Mouse (Mus musculus) cerebellum, postnatal 25 days (tissue): Measurements from ENCODE around the gene Gm9803.

ENCODE experiments used
- DNase-seq, 2 experiments: peaks; one replicate each; pipeline ENCODE4 v3.0.0; 2021; ENCODE audit warnings: mixed read lengths in 2 of 2

The Gm9803 gene

DNA sequence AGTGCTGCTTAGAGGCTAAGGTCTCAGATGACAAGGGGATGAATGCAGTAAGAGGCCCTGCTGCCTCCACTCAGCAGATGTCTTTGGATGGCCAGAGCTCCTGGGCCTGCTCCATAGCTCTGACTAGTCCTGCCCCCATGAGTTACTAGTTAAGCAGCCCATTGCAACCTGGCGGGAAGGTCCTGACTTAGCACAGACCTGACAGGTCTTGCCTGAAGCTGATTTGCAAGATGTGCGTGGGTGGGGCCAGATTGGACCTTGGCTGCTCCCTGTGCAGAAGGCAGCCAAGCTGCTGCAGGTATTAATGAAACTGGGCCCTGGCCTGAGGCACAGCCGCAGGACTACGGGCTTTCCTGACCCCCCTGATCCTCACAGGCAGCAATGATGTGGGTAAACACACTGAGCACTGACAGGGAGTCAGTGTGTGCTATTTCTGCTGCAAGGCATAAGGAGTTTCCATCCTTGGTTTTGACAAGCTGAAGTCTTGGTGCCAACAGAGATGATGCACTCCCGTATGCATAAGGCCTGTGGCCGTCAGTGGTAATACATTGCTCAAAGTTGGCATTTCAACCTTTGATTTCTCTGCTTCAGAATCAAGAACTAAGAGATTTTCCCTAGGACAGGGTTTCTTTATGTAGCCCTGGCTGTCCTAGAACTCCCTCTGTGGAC, 6.8 kb upstream of the Gm9803 start:
- DNase-seq, result peak; percentile 16 to 38

- DNase-seq, result peak; percentile 19 to 54
Measured at GRCm38 (mm10) chr10:43517836-43518235, 6.0 kb upstream of the Gm9803 start.

- DNase-seq, result no peak
Measured at GRCm38 (mm10) chr10:43518368-43518767, 5.5 kb upstream of the Gm9803 start.

DNA sequence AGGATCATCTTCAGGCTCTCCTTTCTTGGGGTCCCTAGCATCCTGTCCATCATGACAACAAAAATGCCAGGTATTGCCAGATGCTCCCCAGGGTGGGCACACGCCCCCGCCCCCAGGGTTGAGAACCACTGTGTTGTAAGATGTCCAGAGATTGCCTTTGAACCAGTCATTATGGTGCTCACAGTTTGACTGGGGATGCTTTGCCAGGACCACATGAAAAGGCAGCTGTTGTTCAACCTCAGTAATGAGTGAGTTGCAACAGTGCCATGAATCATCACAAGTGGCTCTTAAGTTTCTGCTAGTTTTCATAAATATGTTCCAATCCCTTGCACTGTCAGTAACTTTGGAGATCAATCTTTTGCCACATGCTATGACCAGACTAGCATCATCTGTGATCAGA, 3.9 kb upstream of the Gm9803 start:
- DNase-seq, result no peak

GRCm38 (mm10) chr10:43527283-43528269, 3.7 kb downstream of the Gm9803 start:
- DNase-seq, result no peak

DNA sequence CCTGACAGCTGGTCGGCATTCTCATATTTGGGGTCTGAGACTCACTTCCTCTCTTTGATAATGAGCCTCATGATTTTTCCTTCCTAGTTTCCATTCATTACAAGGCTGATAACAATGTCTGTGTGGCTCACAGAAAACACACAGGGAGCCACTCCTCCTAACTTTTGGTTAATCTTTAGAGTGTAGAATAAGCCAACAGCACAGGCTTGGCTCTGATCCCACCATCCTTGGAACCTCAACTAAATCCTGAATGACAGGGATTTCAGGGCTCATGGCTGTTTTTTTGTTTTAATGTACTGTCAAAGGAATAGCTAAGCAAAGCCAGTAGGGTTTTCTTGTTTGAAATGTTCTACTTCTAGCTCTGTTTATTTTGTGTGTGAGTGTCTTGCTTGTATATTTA, 10.5 kb downstream of the Gm9803 start:
- no peak for DNase-seq

DNA sequence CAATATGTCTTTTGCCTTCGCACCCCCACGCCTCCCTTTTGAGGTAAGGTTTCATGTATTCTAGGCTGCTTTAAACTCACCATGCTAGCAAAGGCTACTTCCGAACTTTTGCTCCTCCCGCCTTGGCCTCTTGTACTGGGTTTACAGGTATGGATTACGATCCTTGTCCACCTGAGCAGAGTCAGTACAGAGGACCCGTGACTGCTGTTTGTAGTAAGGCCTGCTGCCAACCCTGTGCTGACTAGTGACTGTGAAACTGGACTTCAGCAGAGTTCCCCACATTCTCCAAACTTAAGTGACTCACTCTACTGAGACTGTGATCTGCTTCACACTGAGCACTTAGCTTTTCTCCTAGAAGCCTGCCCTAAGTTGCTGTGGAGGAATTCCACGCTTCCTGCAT, 13.8 kb downstream of the Gm9803 start:
- no peak for DNase-seq

DNA sequence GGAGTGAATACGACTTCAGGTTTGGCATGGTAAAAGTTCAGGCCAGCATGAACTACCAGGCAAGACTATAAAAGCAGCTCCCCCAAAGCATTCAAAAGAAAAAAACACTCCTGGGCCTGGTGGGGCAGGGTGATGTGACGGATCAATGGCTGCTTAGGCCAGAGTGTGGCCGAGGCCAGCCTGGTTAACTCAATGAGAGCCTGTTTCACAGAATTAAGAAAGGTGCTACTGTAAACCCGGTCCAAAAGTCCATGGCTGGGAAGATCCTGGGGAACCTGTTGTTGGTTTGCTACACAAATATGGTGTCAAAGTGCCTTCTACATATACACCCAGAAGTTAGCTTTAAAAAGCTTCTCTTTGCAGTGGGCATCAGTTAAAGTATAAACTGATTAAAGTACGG, 14.9 kb downstream of the Gm9803 start:
- DNase-seq, result no peak

DNA sequence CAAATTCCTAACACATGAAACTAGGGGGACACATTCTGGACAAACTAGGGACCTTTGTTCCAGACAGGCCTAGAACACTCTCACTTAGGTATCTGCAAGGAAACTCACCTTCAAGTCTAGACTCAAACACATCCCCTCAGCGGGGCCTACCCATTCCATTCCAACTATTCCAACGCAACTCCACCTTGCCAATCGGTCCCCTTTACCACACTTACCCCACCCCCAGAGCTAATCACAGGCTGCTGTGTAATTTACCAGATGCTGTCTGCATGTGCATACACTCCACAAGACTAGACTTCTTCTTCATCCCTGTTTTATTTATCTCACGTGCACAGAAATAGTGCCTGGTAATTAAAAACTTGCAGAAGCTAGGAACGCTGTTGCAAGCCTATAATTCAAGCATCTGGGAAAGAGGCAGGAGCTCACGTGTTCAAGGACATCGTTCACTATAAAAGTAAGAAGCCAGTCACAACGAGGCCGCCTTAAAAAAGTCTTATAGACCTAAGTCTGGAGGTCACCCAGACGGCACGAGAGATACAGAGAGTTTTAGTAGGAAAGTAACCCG, 15.9 kb downstream of the Gm9803 start:
- no peak for DNase-seq

DNA sequence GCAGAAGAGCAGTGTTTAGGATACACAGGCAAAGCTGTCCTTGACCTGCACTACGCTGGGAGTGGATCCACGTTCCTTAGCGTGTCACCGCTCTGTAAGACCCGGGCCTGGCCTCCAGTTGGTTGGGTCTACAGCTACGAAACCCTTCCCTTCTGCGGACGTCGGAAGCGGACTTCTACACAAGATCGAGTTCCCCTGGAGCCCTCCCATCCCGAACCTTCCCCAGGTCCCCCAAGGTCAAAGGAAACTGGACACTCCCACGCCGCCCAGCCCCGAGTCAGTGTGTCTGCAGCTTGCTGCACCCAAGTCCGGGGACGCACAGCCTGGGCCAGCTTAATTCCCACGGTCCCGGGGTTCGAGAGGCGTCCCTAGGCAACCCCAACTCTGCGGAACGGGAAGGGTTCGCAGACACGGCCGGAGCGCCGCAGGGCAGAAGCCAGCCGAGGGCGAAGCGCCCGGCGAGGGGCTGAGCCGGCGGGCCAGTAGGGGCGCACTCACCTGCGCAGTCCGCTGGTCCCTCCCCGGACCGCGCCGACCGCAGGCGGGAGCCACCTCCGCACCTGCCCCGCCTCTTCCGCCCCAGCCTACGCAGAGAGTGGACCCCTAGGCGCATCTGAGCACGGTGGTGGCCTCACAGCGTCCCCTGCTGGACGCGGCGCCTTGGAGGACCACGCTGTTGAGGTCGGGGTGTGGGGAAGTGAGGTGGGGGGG, 16.7 kb downstream of the Gm9803 start, which contains the start of gene 1700021F05Rik:
1700021F05Rik (minus strand) TSS at position 553 of the 711 bp plus-strand sequence.
- peak; percentile 96 to 99 for DNase-seq

GRCm38 (mm10) chr10:43541153-43541544, 17.3 kb downstream of the Gm9803 start:
- DNase-seq, result no peak

GRCm38 (mm10) chr10:43549411-43549810, 25.5 kb downstream of the Gm9803 start:
- no peak for DNase-seq

- DNase-seq, result no peak
Measured at GRCm38 (mm10) chr10:43550923-43551322, 27.0 kb downstream of the Gm9803 start.

DNA sequence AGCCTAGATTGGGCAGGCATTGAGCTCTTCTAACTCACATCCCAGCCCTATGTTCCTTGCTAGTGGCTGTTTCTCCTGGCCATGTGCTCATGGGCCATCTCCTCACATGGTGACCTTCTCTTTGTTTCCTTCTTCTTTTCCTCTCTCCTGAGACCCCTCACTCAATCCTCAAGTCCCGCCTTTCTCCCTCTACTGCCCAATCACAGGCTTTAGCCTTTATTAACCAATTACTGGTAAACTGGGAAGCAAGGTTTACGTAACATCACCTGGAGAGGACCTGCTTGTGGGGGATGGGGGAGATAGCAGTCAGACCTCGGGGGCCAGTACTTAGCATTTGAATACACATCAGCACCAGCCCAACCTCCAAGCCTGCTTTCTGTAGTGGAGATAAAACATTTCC, 27.5 kb downstream of the Gm9803 start:
- no peak for DNase-seq

DNA sequence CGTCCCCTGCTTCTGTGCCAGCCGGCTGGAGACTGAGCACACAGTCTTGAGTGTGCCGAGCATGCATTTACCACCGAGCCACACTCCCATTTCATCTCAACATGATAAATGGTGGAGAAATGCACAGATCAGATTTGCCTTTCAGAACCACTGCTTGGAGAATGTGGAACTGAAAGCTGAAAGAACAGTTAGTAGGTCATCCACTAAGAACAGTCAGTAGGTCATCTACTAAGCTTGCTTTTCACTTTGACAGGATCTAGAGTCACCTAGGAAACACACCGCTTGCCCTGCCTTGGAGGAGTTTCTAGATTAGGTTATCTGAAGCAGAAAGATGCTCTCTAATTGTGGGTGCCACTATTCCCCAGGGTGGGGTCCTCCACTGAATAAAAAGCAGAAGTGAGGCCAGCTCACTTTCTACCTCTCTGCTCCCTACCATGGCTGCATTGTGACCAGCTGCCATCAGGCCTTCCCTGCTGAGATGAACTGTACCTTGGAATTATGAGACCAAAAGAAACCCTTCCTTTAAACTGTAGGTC, 33.8 kb downstream of the Gm9803 start:
- no peak for DNase-seq

DNA sequence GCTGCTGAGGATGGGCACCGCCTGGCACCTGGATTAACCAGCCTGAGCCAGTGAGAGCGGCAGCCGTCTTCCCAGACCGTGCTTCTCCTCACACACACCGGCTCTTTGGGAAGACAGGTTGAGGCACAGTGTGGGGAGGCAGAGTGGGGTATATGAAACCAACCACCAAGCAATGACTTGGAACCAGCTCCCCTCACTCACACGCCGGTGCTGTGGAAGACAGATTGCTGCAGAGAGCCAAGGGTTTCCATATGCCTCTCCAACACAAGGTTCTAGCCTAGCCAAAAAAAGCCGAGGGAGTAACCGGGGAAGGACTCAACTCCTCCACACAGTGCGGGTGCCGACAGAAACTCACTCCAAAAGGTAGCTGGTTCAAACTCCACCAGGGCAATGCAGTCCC, 35.4 kb downstream of the Gm9803 start:
- no peak for DNase-seq

GRCm38 (mm10) chr10:43560765-43561164, 36.9 kb downstream of the Gm9803 start:
- DNase-seq, result no peak

DNA sequence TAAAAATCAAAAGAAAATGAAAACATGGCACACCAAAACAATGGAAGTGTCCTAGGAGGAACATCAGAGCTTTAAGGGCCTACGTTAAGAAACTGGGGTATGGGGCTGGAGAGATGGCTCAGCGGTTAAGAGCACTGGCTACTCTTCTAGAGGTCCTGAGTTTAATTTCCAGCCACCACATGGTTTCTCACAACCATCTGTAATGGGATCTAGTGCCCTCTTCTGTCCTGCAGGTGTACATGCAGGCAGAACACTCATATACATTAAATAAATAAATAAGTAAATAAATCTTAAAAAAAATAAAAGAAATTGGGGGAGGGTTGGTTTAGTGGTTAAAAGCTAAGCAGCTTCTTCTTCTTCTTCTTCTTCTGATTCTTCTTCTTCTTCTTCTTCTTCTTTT, 37.4 kb downstream of the Gm9803 start:
- DNase-seq, result no peak
